Mouse (Mus musculus) limb, embryonic 14.5 days (tissue): ENCODE data around the gene Adap2. TPM values are rescaled to one million over a fixed set of nuclear protein-coding genes. Genes with fewer than 3 reads are reported as not detected.
"Not testable (repeated sequence)": the region's sequence is repeated elsewhere in the genome, so short reads cannot be mapped to it uniquely, and the experiment has no call there.

Experiments used
- ATAC-seq: fragments of 200-750 bp; cut with Nextera tagmentation; 2 replicates; pipeline ENCODE4 v1.8.0; 2017; ENCODE audit warnings: low read depth, moderate number of reproducible peaks, moderate TSS enrichment; ENCODE audit not compliant: low FRiP score
- DNase-seq: peaks from one replicate; pipeline ENCODE4 v3.0.0-alpha.2; 2015; ENCODE audit warnings: low spot score
- H3K27ac ChIP-seq: fragments of 300-500 bp; sonication (generic); replicated peaks from 2 replicates; pipeline ENCODE4 v1.5.1; 2014; ENCODE audit warnings: low read depth, mild to moderate bottlenecking, low read length, moderate library complexity, mixed read lengths
- H3K27me3 ChIP-seq: fragments of 300-500 bp; sonication (generic); 2 replicates; pipeline ENCODE4 v1.6.1; 2014; ENCODE audit warnings: low read length, mixed read lengths; ENCODE audit not compliant: control insufficient read depth, insufficient read depth
- H3K36me3 ChIP-seq: fragments of 300-500 bp; sonication (generic); 2 replicates; pipeline ENCODE4 v1.6.1; 2014; ENCODE audit warnings: mild to moderate bottlenecking, low read length, moderate library complexity, mixed read lengths; ENCODE audit not compliant: control insufficient read depth, insufficient read depth
- H3K4me1 ChIP-seq: fragments of 300-500 bp; sonication (generic); 2 replicates; pipeline ENCODE4 v1.6.1; 2014; ENCODE audit warnings: antibody characterized with exemption, low read length, mixed read lengths; ENCODE audit not compliant: control insufficient read depth, insufficient read depth
- H3K4me2 ChIP-seq: fragments of 300-500 bp; sonication (generic); replicated peaks from 2 replicates; pipeline ENCODE4 v1.6.1; 2014; ENCODE audit warnings: low read depth, mild to moderate bottlenecking, low read length, moderate library complexity; ENCODE audit not compliant: severe bottlenecking
- H3K4me3 ChIP-seq: fragments of 300-500 bp; sonication (generic); replicated peaks from 2 replicates; pipeline ENCODE4 v1.5.1; 2014; ENCODE audit warnings: low read length
- H3K9ac ChIP-seq: fragments of 300-500 bp; sonication (generic); 2 replicates; pipeline ENCODE4 v1.6.1; 2014; ENCODE audit warnings: mild to moderate bottlenecking, low read depth, low read length, moderate library complexity; ENCODE audit not compliant: severe bottlenecking
- H3K9me3 ChIP-seq: fragments of 300-500 bp; sonication (generic); 2 replicates; pipeline ENCODE4 v1.6.1; 2016; ENCODE audit warnings: low read length; ENCODE audit not compliant: control insufficient read depth
- POLR2A ChIP-seq: fragments of 200-500 bp; IDR thresholded peaks from 2 replicates; pipeline ENCODE4 v1.8.0; 2012; ENCODE audit warnings: inconsistent platforms, mild to moderate bottlenecking, moderate library complexity, borderline replicate concordance; ENCODE audit not compliant: insufficient read depth, insufficient read length; ENCODE audit errors: extremely low read depth
- WGBS: fragments of 180-500 bp; shearing (Covaris S2); extraction: QIAGEN DNeasy Blood & Tissue Kit; methylation state at CpG from one replicate; pipeline ENCODE4 v1.1.7; 2014; 5-methylcytosine and 5-hydroxymethylcytosine counted together
- polyA plus RNA-seq, 2 experiments: library from polyadenylated mRNA; depleted of rRNA in 1 of 2; stranded (reverse) in 1 of 2; unstranded in 1 of 2; fragments of >200 nt; fragmentation: Nextera tagmentation in 1 of 2; extraction: Ambion mirVana in 1 of 2; gene quantifications; 2 replicates each; pipeline versions ENCODE4 v1.2.1 to v1.2.3; 2012 to 2014

Adap2 gene
- polyA plus RNA-seq, 2 experiments = 1.2 to 1.5 TPM

GRCm38 (mm10) chr11:80176911-80177895 is 23.3 kb downstream of the Adap2 start:
- WGBS = 76% methylated on average over 11 of the region's 11 CpGs
- ATAC-seq (no peak), DNase-seq (no peak)
- Histone ChIP-seq H3K36me3 (no peaks in the 10 kb centered on the region), H3K27me3 (no peaks in the 10 kb centered on the region), H3K9ac (no peak overlapping the region), H3K27ac (no peak overlapping the region), H3K4me1 (no peaks in the 10 kb centered on the region), H3K4me2 (no peak overlapping the region), H3K4me3 (no peak overlapping the region), H3K9me3 (no peaks in the 10 kb centered on the region)
- no peak for TF ChIP-seq POLR2A

- WGBS = 87% methylated on average over 8 of the region's 8 CpGs
- Histone ChIP-seq H3K9ac (no peak overlapping the region), H3K4me1 (no peaks in the 10 kb centered on the region), H3K27me3 (no peaks in the 10 kb centered on the region), H3K4me3 (no peak overlapping the region), H3K36me3 (no peaks in the 10 kb centered on the region), H3K4me2 (no peak overlapping the region), H3K27ac (no peak overlapping the region), H3K9me3 (no peaks in the 10 kb centered on the region)
- ATAC-seq (no peak), DNase-seq (no peak)
- no peak for TF ChIP-seq POLR2A
These were observed 24.4 kb downstream of the Adap2 start for GRCm38 (mm10) chr11:80178316-80178715.

- H3K4me1 ChIP-seq = no peaks in the 10 kb centered on the region
- H3K27ac ChIP-seq = no peak overlapping the region
- no peak for ATAC-seq
- no peak overlapping the region for H3K4me3 ChIP-seq
- 70% methylated on average over 5 of the region's 5 CpGs for WGBS
- no peak overlapping the region for H3K9ac ChIP-seq
- TF ChIP-seq POLR2A = no peak
- DNase-seq = no peak
- no peaks in the 10 kb centered on the region for H3K36me3 ChIP-seq
- H3K9me3 ChIP-seq = no peaks in the 10 kb centered on the region
- no peak overlapping the region for H3K4me2 ChIP-seq
- no peaks in the 10 kb centered on the region for H3K27me3 ChIP-seq
These were observed 27.3 kb downstream of the Adap2 start for GRCm38 (mm10) chr11:80181021-80181749.

- 47% methylated on average over 12 of the region's 12 CpGs for WGBS
These were observed 29.3 kb downstream of the Adap2 start for GRCm38 (mm10) chr11:80183054-80183704.

GRCm38 (mm10) chr11:80183705-80184255 is 29.9 kb downstream of the Adap2 start, which contains the start of gene Rnf135:
TSS of gene Rnf135 (plus strand) at chr11:80183851.
- Histone ChIP-seq H3K4me1 (no peaks in the 10 kb centered on the region), H3K27ac (peak within 1 kb of the TSS; percentile 85), H3K4me3 (peak within 1 kb of the TSS; percentile 67), H3K4me2 (peak within 1 kb of the TSS; percentile 69), H3K36me3 (no peaks in the 10 kb centered on the region), H3K27me3 (no peaks in the 10 kb centered on the region), H3K9me3 (no peaks in the 10 kb centered on the region), H3K9ac (peak within 1 kb of the TSS; percentile 79)
- DNase-seq (peak; percentile 93), ATAC-seq (peak; percentile 93)
- TF ChIP-seq POLR2A = 0 out of 2 replicates have a peak, but pooled peaks have one; percentile 49
- whole genome bisulfite sequencing = under 1% methylated on average over 33 of the region's 33 CpGs

More at GRCm38 (mm10) chr11:80183054-80183704, 29.3 kb downstream of the Adap2 start:
- H3K4me2 ChIP-seq = peak overlapping the region; percentile 69
- not testable (repeated sequence) for H3K9me3 ChIP-seq, H3K27ac ChIP-seq, H3K36me3 ChIP-seq, H3K4me1 ChIP-seq, DNase-seq, H3K27me3 ChIP-seq
- peak overlapping the region; percentile 79; the same call in 1 of the 2 replicates for H3K9ac ChIP-seq
- H3K4me3 ChIP-seq = peak overlapping the region; percentile 67
- ATAC-seq = peak; percentile 66; the same call in 1 of the 2 replicates
